Mouse (Mus musculus) CH12.LX (cell line): ENCODE measurements around the gene Kif26b. TPM values are rescaled to one million over a fixed set of nuclear protein-coding genes. Genes with fewer than 3 reads are reported as not detected.

ENCODE experiments used
- DNase-seq: peaks from one replicate; pipeline ENCODE4 v3.0.0-alpha.2; 2013; ENCODE audit errors: extremely low read depth
- H3K27ac ChIP-seq: 2 replicates; pipeline ENCODE4 v1.5.1; 2012; ENCODE audit warnings: low read depth, mild to moderate bottlenecking, control low read depth, moderate library complexity; ENCODE audit not compliant: insufficient read depth
- H3K27me3 ChIP-seq: replicated peaks from 2 replicates; pipeline ENCODE3; 2012; ENCODE audit warnings: inconsistent platforms
- H3K36me3 ChIP-seq, 2 experiments: replicated peaks in 1 of 2; 2 replicates each; pipeline versions ENCODE3 to v1.6.1; 2012; ENCODE audit warnings: inconsistent platforms in 1 of 2, low read length in 1 of 2, mild to moderate bottlenecking in 1 of 2, mixed read lengths in 1 of 2, moderate library complexity in 1 of 2; ENCODE audit not compliant: control insufficient read depth in 1 of 2, insufficient read depth in 1 of 2
- H3K4me1 ChIP-seq, 2 experiments: 2 replicates each; pipeline ENCODE4 v1.6.1; 2012; ENCODE audit warnings: inconsistent platforms in 1 of 2, moderate library complexity in 1 of 2; ENCODE audit not compliant: insufficient read depth in 2 of 2, control insufficient read depth in 1 of 2
- H3K4me2 ChIP-seq: 2 replicates; pipeline ENCODE4 v1.6.1; 2012; ENCODE audit warnings: low read depth, mild to moderate bottlenecking, control low read depth; ENCODE audit not compliant: poor library complexity, insufficient read depth, severe bottlenecking
- H3K4me3 ChIP-seq, 3 experiments: fragments of 150-350 bp in 1 of 3; sonication (generic) in 1 of 3; replicated peaks in 1 of 3; 2 replicates each; pipeline versions ENCODE3 to v1.5.1; 2011 to 2012; ENCODE audit warnings: low read depth in 2 of 3, low read length in 2 of 3, mild to moderate bottlenecking in 2 of 3, moderate library complexity in 2 of 3, control low read depth in 1 of 3, improper control_type of control experiment in 1 of 3, inconsistent platforms in 1 of 3, mixed read lengths in 1 of 3; ENCODE audit not compliant: poor library complexity in 1 of 3
- H3K79me2 ChIP-seq: replicated peaks from 2 replicates; pipeline ENCODE4 v1.6.1; 2012; ENCODE audit warnings: mild to moderate bottlenecking, moderate library complexity; ENCODE audit not compliant: control insufficient read depth, poor library complexity, insufficient read depth, severe bottlenecking; ENCODE audit errors: extremely low read depth
- H3K9ac ChIP-seq: 2 replicates; pipeline ENCODE4 v1.6.1; 2012; ENCODE audit warnings: low read depth, mild to moderate bottlenecking, control low read depth, moderate library complexity; ENCODE audit not compliant: insufficient read depth
- H3K9me3 ChIP-seq: replicated peaks from 2 replicates; pipeline ENCODE3; 2012; ENCODE audit warnings: low read length, inconsistent platforms, mixed read lengths
- BHLHE40 ChIP-seq: IDR thresholded peaks from 2 replicates; pipeline ENCODE4 v1.6.1; 2011; ENCODE audit warnings: mild to moderate bottlenecking, low read depth, low read length, improper control_type of control experiment
- CHD1 ChIP-seq: IDR thresholded peaks from 2 replicates; pipeline ENCODE4 v1.6.1; 2012; ENCODE audit warnings: low read depth, low read length, improper control_type of control experiment, inconsistent platforms
- CTCF ChIP-seq, 2 experiments: IDR thresholded peaks in 1 of 2; conservative IDR thresholded peaks in 1 of 2; 2 replicates each; pipeline ENCODE4 v1.5.1; 2011 to 2012; ENCODE audit warnings: low read depth in 2 of 2, low read length in 2 of 2, improper control_type of control experiment in 1 of 2, inconsistent platforms in 1 of 2, mild to moderate bottlenecking in 1 of 2, moderate library complexity in 1 of 2
- E2F4 ChIP-seq: IDR thresholded peaks from 2 replicates; pipeline ENCODE4 v1.6.1; 2011; ENCODE audit warnings: low read depth, low read length, improper control_type of control experiment; ENCODE audit not compliant: insufficient replicate concordance
- EP300 ChIP-seq: IDR thresholded peaks from 2 replicates; pipeline ENCODE4 v1.6.1; 2011; ENCODE audit warnings: low read length, improper control_type of control experiment
- ETS1 ChIP-seq: conservative IDR thresholded peaks from 2 replicates; pipeline ENCODE4 v1.6.1; 2012; ENCODE audit warnings: low read depth, mild to moderate bottlenecking, inconsistent platforms, low read length, improper control_type of control experiment, moderate library complexity
- GABPA ChIP-seq: IDR thresholded peaks from 2 replicates; pipeline ENCODE4 v1.6.1; 2012; ENCODE audit warnings: low read depth, low read length, improper control_type of control experiment, inconsistent platforms; ENCODE audit not compliant: insufficient replicate concordance
- IRF4 ChIP-seq: IDR thresholded peaks from 2 replicates; pipeline ENCODE4 v1.6.1; 2014; ENCODE audit warnings: low read depth, mild to moderate bottlenecking, inconsistent platforms, low read length, improper control_type of control experiment
- JUN ChIP-seq: IDR thresholded peaks from 2 replicates; pipeline ENCODE4 v1.6.1; 2011; ENCODE audit warnings: low read depth, mild to moderate bottlenecking, low read length, improper control_type of control experiment, moderate library complexity; ENCODE audit not compliant: insufficient read depth
- JUND ChIP-seq: conservative IDR thresholded peaks from 2 replicates; pipeline ENCODE4 v1.6.1; 2011; ENCODE audit warnings: low read depth, low read length, improper control_type of control experiment
- MAFK ChIP-seq: IDR thresholded peaks from 2 replicates; pipeline ENCODE4 v1.6.1; 2011; ENCODE audit warnings: low read length, improper control_type of control experiment; ENCODE audit not compliant: insufficient replicate concordance
- MAX ChIP-seq: IDR thresholded peaks from 2 replicates; pipeline ENCODE4 v1.6.1; 2011; ENCODE audit warnings: low read length, improper control_type of control experiment
- MEF2A ChIP-seq: IDR thresholded peaks from 2 replicates; pipeline ENCODE4 v1.6.1; 2014; ENCODE audit warnings: low read depth, mild to moderate bottlenecking, inconsistent platforms, low read length, improper control_type of control experiment, borderline replicate concordance
- MXI1 ChIP-seq: IDR thresholded peaks from 2 replicates; pipeline ENCODE4 v1.6.1; 2011; ENCODE audit warnings: mild to moderate bottlenecking, low read depth, low read length, improper control_type of control experiment
- MYC ChIP-seq: IDR thresholded peaks from 2 replicates; pipeline ENCODE4 v1.6.1; 2011; ENCODE audit warnings: low read depth, mild to moderate bottlenecking, improper control_type of control experiment, low read length
- NELFE ChIP-seq: IDR thresholded peaks from 2 replicates; pipeline ENCODE4 v1.6.1; 2011; ENCODE audit warnings: low read depth, low read length, improper control_type of control experiment
- POLR2A ChIP-seq: IDR thresholded peaks from 2 replicates; pipeline ENCODE4 v1.6.1; 2011; ENCODE audit warnings: low read depth, mild to moderate bottlenecking, improper control_type of control experiment, low read length
- POLR2AphosphoS2 ChIP-seq: IDR thresholded peaks from 2 replicates; pipeline ENCODE4 v1.6.1; 2011; ENCODE audit warnings: low read depth, low read length, improper control_type of control experiment
- RCOR1 ChIP-seq: conservative IDR thresholded peaks from 2 replicates; pipeline ENCODE4 v1.6.1; 2012; ENCODE audit warnings: low read depth, mild to moderate bottlenecking, inconsistent platforms, low read length, improper control_type of control experiment
- UBTF ChIP-seq: IDR thresholded peaks from 2 replicates; pipeline ENCODE4 v1.6.1; 2012; ENCODE audit warnings: low read depth, mild to moderate bottlenecking, inconsistent platforms, low read length, improper control_type of control experiment, moderate library complexity
- USF2 ChIP-seq: conservative IDR thresholded peaks from 2 replicates; pipeline ENCODE4 v1.6.1; 2011; ENCODE audit warnings: low read depth, low read length, improper control_type of control experiment
- ZKSCAN1 ChIP-seq: IDR thresholded peaks from 2 replicates; pipeline ENCODE4 v1.6.1; 2012; ENCODE audit warnings: low read depth, inconsistent platforms, low read length, improper control_type of control experiment, borderline replicate concordance
- ZMIZ1 ChIP-seq: IDR thresholded peaks from 2 replicates; pipeline ENCODE4 v1.6.1; 2012; ENCODE audit warnings: low read depth, mild to moderate bottlenecking, inconsistent platforms, low read length, improper control_type of control experiment
- ZNF384 ChIP-seq: IDR thresholded peaks from 2 replicates; pipeline ENCODE4 v1.6.1; 2012; ENCODE audit warnings: low read depth, low read length, improper control_type of control experiment, inconsistent platforms
- dilution Hi-C: fragments of 300-500 bp; cut with MboI; formaldehyde crosslinking; loops from 2 replicates; pipeline ENCODE4 v1.14.3; 2020; ENCODE audit warnings: low sequenced_read_pairs; ENCODE audit not compliant: extremely low pct_unique_long_range_greater_than_20kb, extremely low pct_ligation_motif_present
- in situ Hi-C: fragments of 300-500 bp; cut with MboI; formaldehyde crosslinking; loops from 3 replicates; pipeline ENCODE4 v1.14.3; 2019; ENCODE audit warnings: low sequenced_read_pairs, low pct_ligation_motif_present, low pct_unique_long_range_greater_than_20kb, mixed read lengths
- polyA plus RNA-seq: library from polyadenylated mRNA; unstranded; fragments of >175 nt; gene quantifications from 2 replicates; pipeline ENCODE4 v1.2.1, GENCODE M21; 2012; ENCODE audit warnings: low read depth; ENCODE audit not compliant: insufficient read length
- total RNA-seq, 2 experiments: library from RNA; depleted of rRNA; stranded (reverse); fragments of 300-350 nt in 1 of 2; fragments of >200 nt in 1 of 2; gene quantifications; 2 replicates each; pipeline ENCODE4 v1.2.3; 2012 to 2014

Gene Kif26b
- total and polyA plus RNA-seq, 3 experiments: 0.09 TPM; not detected in 2

- no peak for DNase-seq
- Histone ChIP-seq H3K79me2 (no peaks in the 10 kb centered on the region), H3K4me3 (no peak overlapping the region), H3K27ac (no peak overlapping the region), H3K9ac (no peak overlapping the region), H3K27me3 (no peaks in the 10 kb centered on the region), H3K9me3 (no peaks in the 10 kb centered on the region), H3K4me2 (no peak overlapping the region), H3K36me3 (no peaks in the 10 kb centered on the region), H3K4me1 (no peaks in the 10 kb centered on the region)
- TF ChIP-seq POLR2A (no peak), BHLHE40 (no peak), MYC (no peak), ZKSCAN1 (no peak), CHD1 (no peak), USF2 (no peak), ZNF384 (no peak), JUN (no peak), MXI1 (no peak), GABPA (no peak)
- dilution Hi-C loops (no loop called here), in situ Hi-C loops (no loop called here)
Measured at GRCm38 (mm10) chr1:178768976-178769375, 240.1 kb downstream of the Kif26b start.

- TF ChIP-seq JUND: no peak
- TF ChIP-seq ETS1: no peak
- no peak for TF ChIP-seq POLR2A
- TF ChIP-seq UBTF: no peak
- no peak for TF ChIP-seq MAFK
- no peak for TF ChIP-seq JUN
- TF ChIP-seq ZKSCAN1: no peak
- no peak for TF ChIP-seq POLR2AphosphoS2
- TF ChIP-seq RCOR1: no peak
- TF ChIP-seq IRF4: no peak
- TF ChIP-seq MEF2A: no peak
- TF ChIP-seq MXI1: no peak
- TF ChIP-seq ZNF384: no peak
- no peak for TF ChIP-seq BHLHE40
- no peak for TF ChIP-seq ZMIZ1
- no peak for TF ChIP-seq CTCF (conservative IDR thresholded peaks at IDR 0.05 in 1 of 2, IDR thresholded peaks at IDR 0.05 in 1 of 2; ENCODE audit: low read depth in 2 of 2, low read length in 2 of 2)
- no peak for TF ChIP-seq E2F4
- TF ChIP-seq EP300: no peak
- no peak for TF ChIP-seq NELFE
- TF ChIP-seq MAX: no peak
- Histone ChIP-seq H3K27ac (no peak overlapping the region), H3K79me2 (no peaks in the 10 kb centered on the region), H3K27me3 (no peaks in the 10 kb centered on the region), H3K4me3 (no peak overlapping the region), H3K4me1 (no peaks in the 10 kb centered on the region), H3K4me2 (no peak overlapping the region), H3K36me3 (no peaks in the 10 kb centered on the region), H3K9me3 (no peaks in the 10 kb centered on the region), H3K9ac (no peak overlapping the region)
- dilution Hi-C loops (no loop called here), in situ Hi-C loops (no loop called here)
- DNase-seq: no peak
Measured at GRCm38 (mm10) chr1:178769988-178770387, 241.1 kb downstream of the Kif26b start.
